Mouse (Mus musculus) hindbrain, postnatal 0 days (tissue): ENCODE data around the gene Nanos3. TPM values are rescaled to one million over a fixed set of nuclear protein-coding genes. Genes with fewer than 3 reads are reported as not detected.

Experiments
- ATAC-seq: fragments of 200-750 bp; cut with Nextera tagmentation; 2 replicates; pipeline ENCODE4 v1.8.0; 2017; ENCODE audit warnings: mild to moderate bottlenecking, moderate TSS enrichment, moderate library complexity
- DNase-seq: peaks from one replicate; pipeline ENCODE4 v3.0.0-alpha.2; 2015; ENCODE audit warnings: low spot score
- H3K27ac ChIP-seq: fragments of 300-500 bp; sonication (generic); 2 replicates; pipeline ENCODE4 v1.5.1; 2014; ENCODE audit warnings: mild to moderate bottlenecking
- H3K27me3 ChIP-seq: fragments of 300-500 bp; sonication (generic); 2 replicates; pipeline ENCODE4 v1.6.1; 2014; ENCODE audit warnings: low read length, mixed read lengths; ENCODE audit not compliant: insufficient read depth
- H3K36me3 ChIP-seq: fragments of 300-500 bp; sonication (generic); 2 replicates; pipeline ENCODE4 v1.6.1; 2014; ENCODE audit warnings: low read length, mixed read lengths; ENCODE audit not compliant: insufficient read depth
- H3K4me1 ChIP-seq: fragments of 300-500 bp; sonication (generic); 2 replicates; pipeline ENCODE4 v1.6.1; 2014; ENCODE audit warnings: antibody characterized with exemption, low read length, mixed read lengths; ENCODE audit not compliant: insufficient read depth
- H3K4me2 ChIP-seq: fragments of 300-500 bp; sonication (generic); 2 replicates; pipeline ENCODE4 v1.6.1; 2014; ENCODE audit warnings: low read depth, mild to moderate bottlenecking, low read length, moderate library complexity, mixed read lengths
- H3K4me3 ChIP-seq: fragments of 300-500 bp; sonication (generic); 2 replicates; pipeline ENCODE4 v1.5.1; 2014; ENCODE audit warnings: low read length
- H3K9ac ChIP-seq: fragments of 300-500 bp; sonication (generic); replicated peaks from 2 replicates; pipeline ENCODE4 v1.6.1; 2014; ENCODE audit warnings: mild to moderate bottlenecking, low read length, moderate library complexity, mixed read lengths
- H3K9me3 ChIP-seq: fragments of 300-500 bp; sonication (generic); 2 replicates; pipeline ENCODE4 v1.6.1; 2016; ENCODE audit warnings: low read length, mixed read lengths
- CTCF ChIP-seq: IDR thresholded peaks from 2 replicates; pipeline ENCODE4 v1.5.1; 2016; ENCODE audit warnings: antibody characterized with exemption, control low read depth, low read depth
- WGBS: fragments of 180-500 bp; shearing (Covaris S2); extraction: QIAGEN DNeasy Blood & Tissue Kit; methylation state at CpG from one replicate; pipeline ENCODE4 v1.1.7; 2014; 5-methylcytosine and 5-hydroxymethylcytosine counted together
- polyA plus RNA-seq: library from polyadenylated mRNA; unstranded; fragments of >200 nt; fragmentation: Nextera tagmentation; extraction: Ambion mirVana; gene quantifications from 2 replicates; pipeline ENCODE4 v1.2.1, GENCODE M21; 2015
- total RNA-seq: library from RNA; depleted of rRNA; stranded (reverse); fragments of >200 nt; gene quantifications from 2 replicates; pipeline ENCODE4 v1.2.3, GENCODE M21; 2014

The Nanos3 gene
- total and polyA plus RNA-seq, 2 experiments from 2014 or later, result 3.2 to 11.5 TPM

DNA sequence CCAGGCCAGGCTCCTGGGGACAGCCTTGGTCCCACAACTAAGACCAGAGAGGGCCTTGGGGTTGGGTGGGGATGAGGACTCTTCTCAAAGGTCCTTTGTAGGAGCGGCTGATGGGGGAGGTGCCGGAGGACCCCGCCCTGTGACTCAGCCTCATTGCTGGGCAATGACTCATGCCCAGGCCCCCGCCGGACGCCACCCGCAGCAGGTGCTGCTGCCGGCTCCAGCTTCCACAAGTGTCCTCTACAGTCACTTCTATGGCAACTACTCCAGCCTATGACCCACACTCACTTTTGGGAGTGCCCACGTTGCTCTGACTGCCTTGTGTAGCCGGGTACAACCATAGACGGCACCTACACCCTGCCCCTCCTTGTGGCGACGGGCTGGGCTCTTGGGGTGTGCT is 7.0 kb upstream of the Nanos3 start:
- Histone ChIP-seq H3K27me3 (no peaks in the 10 kb centered on the region), H3K4me1 (no peaks in the 10 kb centered on the region), H3K4me3 (no peak overlapping the region), H3K9me3 (no peaks in the 10 kb centered on the region), H3K36me3 (no peaks in the 10 kb centered on the region), H3K9ac (no peak overlapping the region), H3K27ac (peak overlapping the region; percentile 68), H3K4me2 (peak overlapping the region; percentile 43)
- ATAC-seq (peak; percentile 60), DNase-seq (no peak)
- no peak for TF ChIP-seq CTCF
- WGBS, result 23% methylated on average over 13 of the region's 13 CpGs

DNA sequence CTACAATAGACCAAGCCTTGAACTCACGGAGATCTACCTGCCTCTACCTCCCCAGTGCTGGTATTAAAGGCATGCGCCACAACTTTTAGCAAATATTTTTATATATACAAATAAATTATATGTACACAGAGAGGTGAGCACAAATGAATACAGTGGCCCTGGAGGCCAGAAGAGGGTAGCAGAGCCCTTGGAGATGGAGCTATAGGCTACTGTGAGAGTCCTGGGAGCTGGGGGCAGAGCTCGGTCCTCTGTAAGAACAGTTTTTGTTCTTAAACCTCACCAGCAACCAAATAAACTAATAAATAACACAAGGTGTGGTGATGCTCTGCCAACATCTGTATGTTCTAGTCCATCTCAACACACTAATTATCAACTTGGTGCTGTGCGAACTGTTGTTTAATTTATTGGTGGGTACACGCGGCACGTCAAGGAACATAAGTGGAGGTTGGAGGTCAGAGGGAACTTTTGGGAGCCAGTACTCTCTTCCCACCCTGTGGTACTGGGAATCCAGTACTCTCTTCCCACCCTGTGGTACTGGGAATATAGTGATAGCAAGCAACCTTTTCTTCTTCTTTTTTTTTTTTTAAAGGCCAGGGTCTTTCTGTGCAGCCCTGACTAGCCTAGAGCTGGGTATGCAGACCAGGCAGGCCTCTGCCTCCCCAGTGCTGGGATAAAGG is 5.3 kb upstream of the Nanos3 start:
- no peaks in the 10 kb centered on the region; the same call in 1 of the 2 replicates for H3K4me1 ChIP-seq
- 95% methylated on average over 7 of the region's 7 CpGs for WGBS
- DNase-seq (no peak), ATAC-seq (no peak)
- H3K4me2 ChIP-seq, result no peak overlapping the region
- no peaks in the 10 kb centered on the region for H3K36me3 ChIP-seq
- H3K9ac ChIP-seq, result no peak overlapping the region
- no peak overlapping the region for H3K27ac ChIP-seq
- H3K27me3 ChIP-seq, result no peaks in the 10 kb centered on the region
- H3K4me3 ChIP-seq, result no peak overlapping the region
- TF ChIP-seq CTCF, result no peak
- H3K9me3 ChIP-seq, result no peaks in the 10 kb centered on the region

DNA sequence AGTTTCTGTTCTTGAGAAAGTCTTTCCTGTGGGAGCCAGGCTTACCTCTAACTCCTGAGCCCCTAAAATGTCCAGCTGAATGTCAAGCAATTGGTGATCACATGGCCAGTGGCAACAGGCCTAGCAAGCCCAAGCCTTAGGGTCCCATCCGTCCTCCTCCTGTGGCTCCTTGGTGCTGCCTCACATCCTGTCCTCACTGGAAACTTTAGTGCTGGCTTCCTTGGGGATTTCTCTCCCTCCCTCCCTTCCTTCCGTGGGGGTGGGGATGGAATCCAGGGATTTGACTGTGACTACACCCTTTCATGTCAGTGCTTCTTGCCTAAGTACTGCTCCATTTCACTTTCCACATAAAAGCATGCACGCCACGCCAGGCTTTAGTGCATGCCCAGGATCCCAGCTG is 4.6 kb upstream of the Nanos3 start:
- DNase-seq, result no peak
- Histone ChIP-seq H3K9ac (no peak overlapping the region), H3K36me3 (no peaks in the 10 kb centered on the region), H3K4me3 (no peak overlapping the region), H3K4me1 (no peaks in the 10 kb centered on the region; the same call in 1 of the 2 replicates), H3K27ac (no peak overlapping the region), H3K4me2 (no peak overlapping the region), H3K9me3 (no peaks in the 10 kb centered on the region), H3K27me3 (no peaks in the 10 kb centered on the region)
- WGBS, result 65% methylated on average over 4 of the region's 4 CpGs
- TF ChIP-seq CTCF, result no peak
- no peak for ATAC-seq

DNA sequence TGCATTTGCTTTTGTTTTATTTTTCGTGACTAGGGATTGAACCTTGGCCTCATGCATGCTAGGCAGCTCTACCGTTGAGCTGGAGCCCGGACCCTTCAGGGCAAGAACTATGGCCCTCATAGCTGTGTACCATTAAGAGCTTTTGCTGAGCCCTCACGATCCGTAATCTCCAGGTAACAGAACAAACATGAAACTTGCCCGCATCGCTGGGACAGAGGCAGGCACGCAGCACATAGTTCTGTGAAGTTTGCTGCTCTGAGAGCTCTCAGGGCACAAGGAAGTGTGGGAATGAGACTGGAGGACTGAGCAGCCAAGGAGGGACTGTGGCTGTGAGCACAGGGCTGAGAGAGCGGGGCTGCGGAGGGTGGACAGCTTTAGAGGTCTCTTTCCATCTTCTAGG is 3.7 kb upstream of the Nanos3 start:
- TF ChIP-seq CTCF, result no peak
- H3K9ac ChIP-seq, result no peak overlapping the region
- H3K4me3 ChIP-seq, result no peak overlapping the region
- H3K36me3 ChIP-seq, result no peaks in the 10 kb centered on the region
- no peaks in the 10 kb centered on the region for H3K9me3 ChIP-seq
- no peaks in the 10 kb centered on the region; the same call in 1 of the 2 replicates for H3K4me1 ChIP-seq
- ATAC-seq (no peak), DNase-seq (no peak)
- 89% methylated on average over 10 of the region's 10 CpGs for WGBS
- no peak overlapping the region for H3K27ac ChIP-seq
- H3K27me3 ChIP-seq, result no peaks in the 10 kb centered on the region
- no peak overlapping the region for H3K4me2 ChIP-seq

DNA sequence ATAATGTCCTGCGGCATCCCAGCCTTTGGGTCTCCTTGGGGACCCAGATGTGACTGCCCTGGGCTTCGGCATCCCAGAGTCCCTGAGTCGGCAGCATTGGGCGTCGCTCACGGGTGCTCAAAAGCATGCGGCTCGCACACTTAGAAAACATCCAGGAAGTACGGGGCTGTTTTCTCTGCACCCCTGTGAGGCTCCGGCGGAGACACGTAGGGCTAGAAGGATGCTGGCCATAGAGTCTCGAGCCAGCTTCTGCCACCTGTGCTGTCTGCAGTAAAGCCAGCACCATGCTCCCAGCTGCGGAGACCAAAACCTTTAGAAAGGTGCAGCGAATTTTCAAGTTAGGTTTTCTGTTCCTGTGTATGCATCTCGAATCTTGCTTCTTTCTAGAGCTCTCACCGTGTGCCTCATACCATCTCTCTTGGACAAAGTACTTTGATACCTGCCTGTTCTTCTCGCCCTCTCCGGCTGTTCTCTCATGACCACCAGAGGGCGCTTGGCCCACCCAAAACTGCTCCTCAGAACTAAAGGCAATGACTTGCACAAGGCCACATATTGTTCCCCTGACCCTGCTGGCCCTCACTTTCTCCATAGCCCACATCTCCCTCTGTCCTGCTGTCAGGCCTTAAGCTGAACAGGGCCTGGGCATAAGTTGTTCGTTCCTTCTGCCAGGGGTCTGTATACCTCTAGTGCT is 2.2 kb upstream of the Nanos3 start:
- H3K27ac ChIP-seq, result no peak overlapping the region
- H3K36me3 ChIP-seq, result no peaks in the 10 kb centered on the region
- TF ChIP-seq CTCF, result peak; percentile 77
- 8% methylated on average over 21 of the region's 21 CpGs for WGBS
- DNase-seq (peak; percentile 56), ATAC-seq (no peak)
- H3K9ac ChIP-seq, result 0 out of 2 replicates have a peak overlapping the region, but pooled peaks have one; percentile 6
- H3K9me3 ChIP-seq, result no peaks in the 10 kb centered on the region
- peak overlapping the region; percentile 58 for H3K4me2 ChIP-seq
- H3K27me3 ChIP-seq, result no peaks in the 10 kb centered on the region
- H3K4me1 ChIP-seq, result peaks cover 8% of the 10 kb centered on the region; the same call in 1 of the 2 replicates
- H3K4me3 ChIP-seq, result peak overlapping the region; percentile 20; the same call in 1 of the 2 replicates

DNA sequence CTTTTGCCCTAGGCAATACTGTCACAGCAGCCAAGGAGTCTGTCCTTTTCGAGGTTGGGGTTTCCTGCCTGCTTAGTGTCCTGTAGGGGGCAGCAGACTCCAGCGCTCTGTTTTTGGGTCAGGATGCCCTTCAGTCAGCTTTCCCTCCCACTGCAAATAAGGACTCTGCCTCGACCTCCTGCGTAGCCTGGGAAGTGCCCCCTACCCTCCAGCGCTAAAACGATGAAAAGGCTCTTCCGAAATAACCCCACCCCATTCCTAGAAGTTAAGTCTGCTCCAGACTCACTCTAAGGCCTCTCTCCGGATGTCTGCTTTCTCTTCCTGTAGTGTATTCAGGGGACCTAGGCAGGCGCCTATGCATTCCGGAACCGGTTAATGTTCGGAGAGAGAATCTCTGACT is 1.5 kb upstream of the Nanos3 start:
- no peaks in the 10 kb centered on the region for H3K9me3 ChIP-seq
- H3K4me1 ChIP-seq, result peaks cover 8% of the 10 kb centered on the region
- TF ChIP-seq CTCF, result peak; percentile 94
- 0 out of 2 replicates have a peak overlapping the region, but pooled peaks have one; percentile 6 for H3K9ac ChIP-seq
- H3K4me3 ChIP-seq, result peak overlapping the region; percentile 20
- H3K36me3 ChIP-seq, result no peaks in the 10 kb centered on the region
- peak; percentile 28 for ATAC-seq
- peak; percentile 87 for DNase-seq
- H3K27ac ChIP-seq, result no peak overlapping the region
- peak overlapping the region; percentile 58 for H3K4me2 ChIP-seq
- WGBS, result under 1% methylated on average over 12 of the region's 12 CpGs
- no peaks in the 10 kb centered on the region for H3K27me3 ChIP-seq
